Mouse (Mus musculus): ENCODE results near the gene Fam171a1. TPM values are rescaled to one million over a fixed set of nuclear protein-coding genes. Genes with fewer than 3 reads are reported as not detected.

The Fam171a1 gene
- polyA plus RNA-seq, 1 experiment from 2014 or later: 25.5 TPM

DNA sequence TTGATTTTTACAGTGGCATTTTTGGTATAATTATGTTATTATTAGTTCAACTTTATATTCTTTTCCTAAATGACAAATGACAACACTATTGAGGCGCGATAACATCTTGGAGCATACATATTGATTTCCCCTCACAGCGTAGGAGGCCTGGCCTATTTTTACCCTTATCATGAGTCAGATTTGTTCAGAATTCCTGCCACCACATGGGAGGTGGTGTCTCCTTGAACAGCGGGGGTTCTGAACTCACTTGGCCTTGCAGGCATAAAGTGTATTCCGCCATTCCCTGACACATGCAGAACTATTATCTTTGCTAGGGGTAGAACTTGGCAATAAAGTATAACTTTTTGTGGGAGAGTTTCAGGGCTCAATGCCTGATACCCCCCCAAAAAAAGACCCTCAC, 30.3 kb downstream of the Fam171a1 start:
- no peaks in the 10 kb centered on the region for H3K36me3 ChIP-seq (ENCODE audit: control insufficient read depth, insufficient read depth, low read length)
- H3K27me3 ChIP-seq (ENCODE audit: control insufficient read depth, insufficient read depth, low read length): no peaks in the 10 kb centered on the region
- no peak overlapping the region for H3K27ac ChIP-seq (ENCODE audit: low read length)
- H3K9ac ChIP-seq (ENCODE audit: low read length): no peak overlapping the region
- 83% methylated on average over 5 of the region's 5 CpGs for WGBS
- H3K4me1 ChIP-seq (ENCODE audit: control insufficient read depth, insufficient read depth, low read length): peaks cover 19% of the 10 kb centered on the region
- no peak for ATAC-seq (ENCODE audit: insufficient read depth, low FRiP score)
- H3K4me3 ChIP-seq (replicated peaks; ENCODE audit: low read length): no peak overlapping the region
- no peaks in the 10 kb centered on the region for H3K9me3 ChIP-seq (replicated peaks; ENCODE audit: control insufficient read depth, low read length)
- H3K4me2 ChIP-seq (ENCODE audit: low read depth, low read length): no peak overlapping the region

DNA sequence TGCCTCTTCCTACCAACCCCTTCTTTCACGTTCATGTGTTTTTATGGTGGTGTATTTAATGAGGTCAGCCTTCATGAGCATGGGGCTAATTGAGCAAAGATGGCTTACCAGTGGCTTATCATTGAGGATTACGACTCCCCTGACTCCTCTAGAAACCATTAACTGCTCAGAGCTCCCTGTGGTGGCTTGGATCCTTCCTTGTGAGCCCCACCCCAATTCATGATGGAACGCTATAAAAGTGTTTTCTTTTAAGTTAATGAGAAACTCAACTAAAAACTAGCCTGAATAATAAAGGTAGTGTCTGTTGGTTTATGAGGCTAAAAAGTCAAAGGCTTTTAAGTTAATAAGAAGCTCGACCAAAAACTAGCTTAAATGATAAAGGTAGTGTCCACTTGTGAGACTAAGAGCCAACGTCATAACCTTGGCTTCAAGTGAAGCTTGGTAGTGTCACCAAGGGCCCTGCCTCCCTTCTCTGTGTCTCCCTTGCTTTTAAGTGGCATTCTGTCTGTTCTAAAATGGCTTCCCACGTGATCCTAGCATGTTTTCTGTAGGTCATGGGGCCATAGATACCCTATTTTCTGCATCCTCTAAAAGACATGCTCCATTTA, 33.6 kb downstream of the Fam171a1 start:
- WGBS: 75% methylated on average over 6 of the region's 6 CpGs
- H3K9ac ChIP-seq (ENCODE audit: low read length): no peak overlapping the region
- H3K27ac ChIP-seq (ENCODE audit: low read length): no peak overlapping the region
- no peaks in the 10 kb centered on the region for H3K36me3 ChIP-seq (ENCODE audit: control insufficient read depth, insufficient read depth, low read length)
- H3K9me3 ChIP-seq (replicated peaks; ENCODE audit: control insufficient read depth, low read length): no peaks in the 10 kb centered on the region
- no peaks in the 10 kb centered on the region for H3K27me3 ChIP-seq (ENCODE audit: control insufficient read depth, insufficient read depth, low read length)
- H3K4me3 ChIP-seq (replicated peaks; ENCODE audit: low read length): no peak overlapping the region
- H3K4me1 ChIP-seq (ENCODE audit: control insufficient read depth, insufficient read depth, low read length): 0 out of 2 replicates have a peak, but pooled peaks cover 2% of the 10 kb centered on the region
- H3K4me2 ChIP-seq (ENCODE audit: low read depth, low read length): no peak overlapping the region
- no peak for ATAC-seq (ENCODE audit: insufficient read depth, low FRiP score)

DNA sequence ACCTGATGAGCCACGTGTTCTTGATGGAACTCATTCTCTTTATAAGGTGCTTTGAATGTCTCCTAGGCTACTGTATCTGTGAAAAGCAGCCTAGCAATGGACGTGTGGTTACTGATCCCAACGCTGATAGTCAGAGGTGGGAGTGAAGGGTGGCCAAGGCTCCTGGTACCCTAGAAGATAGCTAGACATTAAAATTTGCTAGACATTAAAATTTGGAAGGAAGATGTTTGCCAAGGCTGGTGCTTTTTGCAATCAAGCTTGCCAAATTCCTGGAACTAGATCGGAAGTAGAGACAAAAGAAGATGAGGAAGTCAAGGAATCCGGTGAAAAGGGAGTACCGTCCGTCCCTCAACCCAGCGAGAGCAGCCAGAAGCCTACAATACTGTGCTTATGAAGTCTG, 34.7 kb downstream of the Fam171a1 start:
- H3K27me3 ChIP-seq (ENCODE audit: control insufficient read depth, insufficient read depth, low read length): no peaks in the 10 kb centered on the region
- H3K9me3 ChIP-seq (replicated peaks; ENCODE audit: control insufficient read depth, low read length): no peaks in the 10 kb centered on the region
- no peak overlapping the region for H3K4me2 ChIP-seq (ENCODE audit: low read depth, low read length)
- ATAC-seq (ENCODE audit: insufficient read depth, low FRiP score): no peak
- 85% methylated on average over 8 of the region's 8 CpGs for WGBS
- H3K9ac ChIP-seq (ENCODE audit: low read length): no peak overlapping the region
- H3K36me3 ChIP-seq (ENCODE audit: control insufficient read depth, insufficient read depth, low read length): no peaks in the 10 kb centered on the region
- no peak overlapping the region for H3K27ac ChIP-seq (ENCODE audit: low read length)
- no peak overlapping the region for H3K4me3 ChIP-seq (replicated peaks; ENCODE audit: low read length)
- 0 out of 2 replicates have a peak, but pooled peaks cover 2% of the 10 kb centered on the region for H3K4me1 ChIP-seq (ENCODE audit: control insufficient read depth, insufficient read depth, low read length)

DNA sequence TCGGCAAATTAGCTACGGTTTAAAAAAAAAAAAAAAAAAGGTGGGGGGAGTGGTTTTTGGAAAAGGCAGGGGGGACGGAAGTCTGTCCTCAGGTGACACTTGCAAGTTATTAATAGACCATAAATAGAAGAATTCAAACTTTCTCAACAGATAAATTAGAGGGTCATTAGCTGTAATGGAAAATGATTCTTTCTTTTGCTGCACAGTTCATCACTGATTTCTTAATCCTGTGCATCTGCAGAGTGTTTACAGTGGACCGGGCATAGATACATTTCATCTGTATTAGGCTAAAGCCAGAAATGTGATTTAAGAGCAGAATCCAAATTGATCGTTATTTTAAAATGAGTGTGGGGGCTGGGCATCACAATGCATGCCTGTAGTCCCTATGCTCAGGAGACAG, 36.3 kb downstream of the Fam171a1 start:
- Histone ChIP-seq H3K4me1 (ENCODE audit: control insufficient read depth, insufficient read depth, low read length) (peaks cover 7% of the 10 kb centered on the region; the same call in 1 of the 2 replicates), H3K27ac (ENCODE audit: low read length) (no peak overlapping the region), H3K9ac (ENCODE audit: low read length) (no peak overlapping the region), H3K4me2 (ENCODE audit: low read depth, low read length) (no peak overlapping the region), H3K27me3 (ENCODE audit: control insufficient read depth, insufficient read depth, low read length) (no peaks in the 10 kb centered on the region), H3K4me3 (replicated peaks; ENCODE audit: low read length) (no peak overlapping the region), H3K9me3 (replicated peaks; ENCODE audit: control insufficient read depth, low read length) (no peaks in the 10 kb centered on the region), H3K36me3 (ENCODE audit: control insufficient read depth, insufficient read depth, low read length) (no peaks in the 10 kb centered on the region)
- ATAC-seq (ENCODE audit: insufficient read depth, low FRiP score): no peak
- 51% methylated on average over 5 of the region's 5 CpGs for WGBS

DNA sequence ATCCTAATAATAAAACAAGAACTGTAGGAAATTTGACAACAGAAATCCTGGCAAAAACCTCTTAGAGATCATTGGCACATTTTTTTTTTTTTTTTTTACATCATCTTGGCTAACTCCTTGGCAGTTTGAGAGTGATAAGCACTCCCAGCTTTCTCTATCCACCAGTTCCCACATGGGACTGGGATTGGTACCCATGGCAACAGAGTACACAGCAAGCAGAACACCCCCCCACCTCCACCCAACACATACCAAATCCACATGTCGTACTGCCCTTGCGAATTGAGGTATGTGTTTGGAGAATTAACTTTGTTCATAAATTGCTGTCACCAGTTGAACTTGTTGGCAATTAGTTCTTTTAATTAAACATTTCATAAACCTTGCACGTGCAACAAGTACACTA, 37.3 kb downstream of the Fam171a1 start:
- peaks cover 7% of the 10 kb centered on the region; the same call in 1 of the 2 replicates for H3K4me1 ChIP-seq (ENCODE audit: control insufficient read depth, insufficient read depth, low read length)
- H3K27me3 ChIP-seq (ENCODE audit: control insufficient read depth, insufficient read depth, low read length): no peaks in the 10 kb centered on the region
- no peak overlapping the region for H3K27ac ChIP-seq (ENCODE audit: low read length)
- H3K9ac ChIP-seq (ENCODE audit: low read length): no peak overlapping the region
- H3K36me3 ChIP-seq (ENCODE audit: control insufficient read depth, insufficient read depth, low read length): no peaks in the 10 kb centered on the region
- no peak for ATAC-seq (ENCODE audit: insufficient read depth, low FRiP score)
- no peak overlapping the region for H3K4me3 ChIP-seq (replicated peaks; ENCODE audit: low read length)
- no peak overlapping the region for H3K4me2 ChIP-seq (ENCODE audit: low read depth, low read length)
- no peaks in the 10 kb centered on the region for H3K9me3 ChIP-seq (replicated peaks; ENCODE audit: control insufficient read depth, low read length)
- 57% methylated on average over 3 of the region's 3 CpGs for WGBS

DNA sequence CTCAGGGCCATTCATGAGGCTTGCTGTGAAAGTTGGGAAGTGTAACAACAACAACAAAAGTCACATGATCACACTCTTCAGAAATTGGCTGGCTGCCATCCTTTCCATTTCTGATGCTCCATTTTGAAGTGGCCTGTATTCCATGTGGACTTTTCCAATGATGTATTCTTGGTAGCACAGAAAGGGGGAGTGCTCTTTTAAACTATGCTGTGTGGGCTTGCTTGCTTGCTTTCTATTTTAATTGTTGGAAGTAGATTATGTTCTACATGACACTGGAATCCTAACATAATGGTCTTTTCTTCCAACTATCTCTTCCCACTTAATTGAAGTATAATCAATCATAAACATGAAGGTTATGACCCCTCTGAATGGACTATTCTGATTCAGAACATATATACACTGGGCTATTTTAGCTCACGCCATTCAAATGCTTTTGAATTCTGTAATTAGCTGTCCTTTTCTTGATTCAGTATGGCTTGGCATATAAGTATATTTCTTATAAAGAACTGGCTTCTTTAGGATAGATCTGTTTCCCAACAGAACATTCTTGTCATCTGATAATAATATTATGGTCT, 40.2 kb downstream of the Fam171a1 start:
- no peak overlapping the region for H3K9ac ChIP-seq (ENCODE audit: low read length)
- no peak overlapping the region for H3K4me3 ChIP-seq (replicated peaks; ENCODE audit: low read length)
- WGBS: 50% methylated on average over 1 of the region's 1 CpGs
- no peaks in the 10 kb centered on the region for H3K9me3 ChIP-seq (replicated peaks; ENCODE audit: control insufficient read depth, low read length)
- H3K4me1 ChIP-seq (ENCODE audit: control insufficient read depth, insufficient read depth, low read length): peaks cover 16% of the 10 kb centered on the region
- no peaks in the 10 kb centered on the region for H3K36me3 ChIP-seq (ENCODE audit: control insufficient read depth, insufficient read depth, low read length)
- peak; percentile 19; the same call in 1 of the 2 replicates for ATAC-seq (ENCODE audit: insufficient read depth, low FRiP score)
- H3K27ac ChIP-seq (ENCODE audit: low read length): no peak overlapping the region
- no peaks in the 10 kb centered on the region for H3K27me3 ChIP-seq (ENCODE audit: control insufficient read depth, insufficient read depth, low read length)
- H3K4me2 ChIP-seq (ENCODE audit: low read depth, low read length): no peak overlapping the region

DNA sequence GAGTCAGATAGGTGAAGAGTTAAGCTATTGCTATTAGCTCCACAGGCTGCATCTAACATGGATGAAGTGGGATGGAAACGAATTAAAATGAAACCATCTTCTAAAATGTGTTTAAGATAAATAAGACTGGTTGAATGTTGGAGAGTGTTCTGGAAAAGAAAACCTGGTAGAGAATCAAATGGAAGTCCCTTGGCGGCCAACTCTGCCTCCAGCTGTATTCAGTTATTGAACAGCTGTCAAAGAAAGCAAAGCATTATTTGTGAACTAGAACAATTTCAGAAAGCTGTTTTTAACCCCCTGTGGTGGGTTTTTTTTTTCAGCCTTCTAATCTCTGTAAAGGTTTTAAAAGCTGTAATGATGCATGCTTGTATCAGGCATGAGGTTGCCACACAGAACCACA, 41.0 kb downstream of the Fam171a1 start:
- peaks cover 22% of the 10 kb centered on the region for H3K4me1 ChIP-seq (ENCODE audit: control insufficient read depth, insufficient read depth, low read length)
- no peak overlapping the region for H3K4me2 ChIP-seq (ENCODE audit: low read depth, low read length)
- WGBS: 45% methylated on average over 2 of the region's 2 CpGs
- H3K9ac ChIP-seq (ENCODE audit: low read length): no peak overlapping the region
- no peaks in the 10 kb centered on the region for H3K9me3 ChIP-seq (replicated peaks; ENCODE audit: control insufficient read depth, low read length)
- no peaks in the 10 kb centered on the region for H3K27me3 ChIP-seq (ENCODE audit: control insufficient read depth, insufficient read depth, low read length)
- H3K27ac ChIP-seq (ENCODE audit: low read length): peak overlapping the region; percentile 50; the same call in 1 of the 2 replicates
- no peaks in the 10 kb centered on the region for H3K36me3 ChIP-seq (ENCODE audit: control insufficient read depth, insufficient read depth, low read length)
- H3K4me3 ChIP-seq (replicated peaks; ENCODE audit: low read length): no peak overlapping the region
- ATAC-seq (ENCODE audit: insufficient read depth, low FRiP score): no peak

DNA sequence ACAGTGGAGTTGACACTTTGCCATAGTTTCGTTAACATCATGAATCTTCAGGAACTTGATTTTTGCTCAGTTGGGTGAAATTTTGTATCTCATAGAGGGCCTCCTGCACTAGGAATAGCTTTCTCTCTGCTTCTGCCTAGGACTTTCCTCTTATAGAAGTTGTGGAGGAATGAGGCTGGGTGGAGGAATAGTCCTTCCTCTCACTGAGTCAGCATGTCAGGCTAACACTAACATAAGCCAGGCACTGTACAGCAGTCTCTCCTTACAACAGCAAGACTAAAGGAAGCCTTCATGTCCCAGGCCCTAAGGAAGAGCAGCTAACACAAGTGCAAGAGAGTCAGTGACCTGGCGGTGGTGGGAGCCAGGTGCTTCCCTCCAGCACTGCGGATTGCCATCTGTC, 43.0 kb downstream of the Fam171a1 start:
- Histone ChIP-seq H3K4me2 (ENCODE audit: low read depth, low read length) (no peak overlapping the region), H3K4me1 (ENCODE audit: control insufficient read depth, insufficient read depth, low read length) (peaks cover 26% of the 10 kb centered on the region), H3K9ac (ENCODE audit: low read length) (no peak overlapping the region), H3K36me3 (ENCODE audit: control insufficient read depth, insufficient read depth, low read length) (no peaks in the 10 kb centered on the region), H3K4me3 (replicated peaks; ENCODE audit: low read length) (no peak overlapping the region), H3K27me3 (ENCODE audit: control insufficient read depth, insufficient read depth, low read length) (no peaks in the 10 kb centered on the region), H3K9me3 (replicated peaks; ENCODE audit: control insufficient read depth, low read length) (no peaks in the 10 kb centered on the region), H3K27ac (ENCODE audit: low read length) (no peak overlapping the region)
- WGBS: 75% methylated on average over 3 of the region's 3 CpGs
- peak; percentile 27; the same call in 1 of the 2 replicates for ATAC-seq (ENCODE audit: insufficient read depth, low FRiP score)

DNA sequence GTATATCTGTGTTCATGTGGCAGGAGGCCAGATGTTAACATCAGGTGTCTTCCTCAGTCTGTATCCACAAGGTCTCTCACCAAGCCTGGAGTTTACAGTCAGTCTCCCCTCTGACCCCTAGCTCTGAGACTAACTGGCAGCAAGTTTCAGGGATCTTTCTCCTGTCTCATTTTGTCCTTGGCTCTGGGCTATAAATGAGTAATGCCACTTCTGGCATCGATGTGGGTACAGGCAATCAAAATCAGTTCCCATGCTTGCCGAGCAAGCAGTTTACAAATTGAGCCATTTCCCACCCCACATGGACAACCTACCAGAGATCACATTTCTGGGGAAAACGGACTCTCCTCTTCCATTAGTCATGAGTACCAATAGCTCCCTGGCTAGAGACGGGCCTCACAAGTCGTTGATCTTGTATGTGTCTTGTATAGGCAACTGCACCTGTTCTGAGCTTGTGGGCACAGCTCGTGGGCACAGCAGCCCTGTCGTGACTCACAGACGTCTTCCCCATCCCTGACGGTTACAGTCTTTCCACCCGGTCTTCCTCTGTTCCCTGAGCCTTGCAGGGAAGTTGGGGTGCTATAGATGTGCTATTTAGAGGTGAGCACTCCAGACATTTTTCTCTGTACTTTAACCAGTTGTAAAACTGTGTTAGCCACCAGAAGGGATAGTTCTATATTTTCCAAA, 43.8 kb downstream of the Fam171a1 start:
- Histone ChIP-seq H3K9ac (ENCODE audit: low read length) (no peak overlapping the region), H3K9me3 (replicated peaks; ENCODE audit: control insufficient read depth, low read length) (no peaks in the 10 kb centered on the region), H3K36me3 (ENCODE audit: control insufficient read depth, insufficient read depth, low read length) (no peaks in the 10 kb centered on the region), H3K27ac (ENCODE audit: low read length) (no peak overlapping the region), H3K4me3 (replicated peaks; ENCODE audit: low read length) (no peak overlapping the region), H3K4me1 (ENCODE audit: control insufficient read depth, insufficient read depth, low read length) (peaks cover 26% of the 10 kb centered on the region), H3K4me2 (ENCODE audit: low read depth, low read length) (no peak overlapping the region), H3K27me3 (ENCODE audit: control insufficient read depth, insufficient read depth, low read length) (no peaks in the 10 kb centered on the region)
- no peak for ATAC-seq (ENCODE audit: insufficient read depth, low FRiP score)
- 54% methylated on average over 10 of the region's 10 CpGs for WGBS
